Mouse (Mus musculus) ES-CJ7 (cell line): Measurements from ENCODE around the gene Vsx2.

Source experiments
- DNase-seq: peaks from one replicate; pipeline ENCODE4 v3.0.0; 2011; ENCODE audit warnings: low read depth, low spot score

The Vsx2 gene

DNA sequence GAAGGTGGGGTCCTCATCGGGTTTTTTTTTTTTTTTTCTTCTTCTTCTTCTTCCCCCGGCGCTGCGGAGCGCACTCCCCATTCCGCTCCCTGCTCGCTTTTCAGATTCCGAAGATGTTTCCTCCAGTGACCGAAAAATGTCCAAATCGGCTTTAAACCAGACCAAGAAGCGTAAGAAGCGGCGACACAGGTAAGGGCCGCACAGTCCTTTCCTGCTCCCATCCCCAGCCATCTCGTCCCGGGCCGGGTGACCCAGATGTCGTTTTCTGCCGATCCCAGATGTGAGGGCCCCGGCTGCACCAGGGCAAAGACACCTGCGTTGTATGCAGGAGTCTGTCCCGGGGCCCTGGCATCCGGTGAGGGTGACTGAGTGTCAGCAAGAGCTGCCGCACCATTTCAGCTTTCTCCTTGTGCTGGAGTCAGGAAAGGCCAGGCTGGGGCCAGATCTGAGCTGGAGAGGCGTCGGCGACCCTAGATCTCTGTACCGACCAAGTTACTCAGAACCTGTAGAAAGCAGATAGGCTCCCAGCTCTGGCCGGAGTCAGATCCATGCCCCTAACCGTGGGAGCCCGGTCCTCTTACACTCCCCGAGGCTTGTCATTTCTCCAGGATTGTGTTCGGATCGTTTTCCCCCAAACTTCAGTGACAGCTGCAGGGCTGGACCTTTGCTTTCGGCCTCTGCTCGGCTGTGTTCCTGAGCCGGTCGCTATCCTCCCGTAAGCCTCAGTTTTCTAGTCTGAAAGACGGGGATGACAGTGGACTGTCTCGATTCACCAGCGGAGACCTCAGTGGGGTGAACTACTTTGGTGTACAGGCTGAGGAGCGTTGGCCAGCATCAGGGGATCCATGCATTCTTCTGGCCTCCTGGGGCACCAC is 2.1 kb downstream of the Vsx2 start:
- DNase-seq: no peak

DNA sequence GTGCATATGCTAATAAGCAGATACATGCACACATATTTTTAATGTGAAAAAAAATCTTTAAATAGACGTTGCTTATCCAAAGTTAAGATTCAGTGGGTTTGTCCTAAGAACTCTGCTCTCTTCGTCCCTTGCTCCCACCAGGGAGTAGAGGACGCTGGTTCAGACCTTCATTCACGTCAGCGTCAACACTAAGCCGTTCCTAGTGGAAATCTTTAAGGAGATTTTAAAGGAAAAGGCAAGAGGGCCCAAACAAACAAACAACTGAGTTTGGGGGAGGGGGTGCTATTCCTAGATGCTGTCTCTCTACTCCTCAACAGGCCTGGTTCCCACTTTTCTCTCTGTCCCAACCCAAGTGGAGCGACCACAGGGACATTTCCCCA is 2.8 kb downstream of the Vsx2 start:
- DNase-seq: no peak

DNA sequence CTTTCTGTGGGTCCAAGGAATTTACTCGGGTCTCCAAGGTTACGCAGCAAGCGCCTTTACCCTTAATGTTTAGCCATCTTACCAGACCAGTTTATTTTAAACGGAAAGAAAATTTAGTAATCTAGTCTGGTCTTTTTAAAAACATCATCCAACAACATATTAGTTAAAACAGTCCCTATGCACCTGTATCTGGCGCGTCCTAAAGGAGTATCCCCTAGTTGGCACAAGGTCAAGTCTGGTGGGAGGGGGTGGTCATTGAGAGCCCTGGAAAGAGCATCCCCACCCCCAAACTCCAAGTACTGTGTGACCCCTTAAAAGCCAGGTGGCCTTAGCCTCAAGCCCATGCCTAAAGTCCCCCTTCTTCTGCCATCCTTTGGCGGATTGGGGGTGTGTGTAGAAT is 3.5 kb downstream of the Vsx2 start:
- no peak for DNase-seq

DNA sequence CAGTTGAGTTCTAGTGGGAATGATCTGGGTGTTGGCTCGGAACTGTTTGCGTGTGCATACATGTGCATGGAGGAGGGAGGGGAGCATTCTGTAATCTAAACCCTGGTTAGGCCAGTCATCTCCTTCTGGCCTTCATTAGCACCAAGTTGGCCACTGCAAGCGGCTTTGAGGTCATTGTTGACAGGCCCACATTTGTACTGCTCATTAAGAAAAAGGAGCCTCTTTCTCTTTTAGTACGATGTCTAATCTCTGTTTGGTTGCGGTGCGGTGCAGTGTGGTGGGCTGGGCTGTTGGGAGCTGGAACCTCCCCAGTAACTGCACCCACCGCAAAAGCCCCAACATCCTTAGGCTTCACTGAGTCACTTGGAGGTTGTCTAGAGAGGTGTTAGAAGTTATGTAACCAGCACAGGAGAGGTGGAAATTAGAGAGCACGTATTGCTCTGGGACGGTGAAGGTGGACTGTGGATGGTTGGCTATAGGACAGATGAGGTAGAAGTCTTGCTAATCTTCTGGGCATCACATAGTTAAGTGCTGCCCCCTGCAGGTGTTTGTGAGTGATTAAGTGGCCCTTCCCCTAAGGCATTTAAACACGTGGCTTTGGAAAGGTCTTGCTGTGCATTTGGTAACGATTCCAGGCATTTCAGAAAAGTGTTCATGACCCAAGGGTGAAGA is 8.3 kb downstream of the Vsx2 start:
- no peak for DNase-seq

DNA sequence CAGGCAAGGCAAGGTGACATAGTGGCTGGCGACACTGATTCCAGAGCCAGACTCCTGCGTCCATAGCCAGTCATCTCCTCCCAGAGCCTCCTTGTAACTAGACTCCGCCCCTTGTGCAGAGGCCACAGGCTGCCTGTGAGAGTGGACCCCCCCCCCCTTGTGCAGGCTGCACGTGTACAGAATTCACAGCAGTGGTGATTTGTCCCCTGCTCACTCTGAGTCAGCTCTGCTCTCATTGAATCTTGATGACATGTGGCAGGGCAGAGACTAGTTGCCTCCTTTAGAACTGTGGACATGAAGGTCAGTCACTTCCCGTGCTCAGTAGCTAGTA is 8.8 kb downstream of the Vsx2 start:
- DNase-seq: no peak

DNA sequence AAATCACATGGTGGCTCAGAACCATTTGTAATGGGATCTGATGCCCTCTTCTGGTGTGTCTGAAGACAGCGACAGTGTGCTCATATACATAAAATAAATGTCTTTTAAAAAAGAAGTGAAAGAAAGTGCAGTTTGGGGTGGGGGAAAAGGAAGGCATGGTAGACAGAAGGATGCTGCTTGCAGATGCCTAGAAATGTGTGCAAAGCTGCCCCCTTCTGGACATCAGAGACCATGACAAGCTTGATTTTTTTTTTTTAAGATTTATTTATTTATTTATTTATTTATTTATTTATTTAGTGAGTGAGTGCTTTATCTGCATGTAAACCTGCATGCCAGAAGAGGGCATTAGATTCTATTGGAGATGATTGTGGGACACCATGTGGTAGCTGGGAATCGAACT is 11.7 kb downstream of the Vsx2 start:
- no peak for DNase-seq

DNA sequence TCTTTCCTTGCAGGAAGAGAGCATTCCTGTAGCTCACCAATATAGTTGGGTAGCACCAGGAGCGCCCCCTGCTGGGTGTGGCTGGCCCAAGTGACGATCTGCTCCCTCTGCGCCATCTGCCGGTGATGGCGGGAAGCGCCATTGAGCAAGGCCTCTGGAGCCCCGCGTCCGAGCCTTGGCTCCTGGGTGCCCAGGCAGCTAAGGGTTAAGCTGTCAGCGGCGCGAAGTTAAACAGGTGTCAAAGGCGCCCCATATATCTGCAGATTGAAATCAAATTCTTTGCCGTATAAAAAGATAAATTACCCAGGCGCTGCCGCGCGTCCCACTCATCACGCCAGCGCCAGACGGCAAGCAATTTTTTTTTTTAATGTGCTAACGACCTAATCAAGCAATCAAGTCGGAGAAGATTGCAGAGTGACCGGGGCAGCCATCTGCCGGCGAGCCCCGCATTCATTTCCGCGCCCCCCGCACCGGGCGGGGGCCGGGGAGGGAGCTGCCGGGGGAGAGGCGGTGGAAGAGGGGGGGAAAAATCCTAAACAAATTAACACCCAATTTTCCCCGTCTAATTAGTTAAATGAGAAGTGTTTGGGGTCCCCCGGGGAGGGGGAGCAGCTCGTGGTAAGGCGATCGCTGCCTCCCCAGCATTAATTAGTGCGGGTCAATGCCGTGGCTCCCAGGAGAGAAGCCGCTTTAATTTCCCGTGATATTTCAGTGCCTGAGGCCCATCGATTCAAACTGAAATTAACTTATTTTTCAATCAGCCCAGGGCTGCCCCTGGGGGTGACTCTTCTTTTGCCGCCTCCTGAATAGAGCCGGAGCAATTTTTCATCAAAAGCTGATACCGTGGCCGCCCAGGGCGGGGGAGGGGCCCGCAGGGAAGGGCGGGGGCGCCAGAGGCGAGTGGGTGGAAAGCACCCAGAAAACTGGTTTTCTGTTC is 20.5 kb downstream of the Vsx2 start:
- peak; percentile 88 for DNase-seq

DNA sequence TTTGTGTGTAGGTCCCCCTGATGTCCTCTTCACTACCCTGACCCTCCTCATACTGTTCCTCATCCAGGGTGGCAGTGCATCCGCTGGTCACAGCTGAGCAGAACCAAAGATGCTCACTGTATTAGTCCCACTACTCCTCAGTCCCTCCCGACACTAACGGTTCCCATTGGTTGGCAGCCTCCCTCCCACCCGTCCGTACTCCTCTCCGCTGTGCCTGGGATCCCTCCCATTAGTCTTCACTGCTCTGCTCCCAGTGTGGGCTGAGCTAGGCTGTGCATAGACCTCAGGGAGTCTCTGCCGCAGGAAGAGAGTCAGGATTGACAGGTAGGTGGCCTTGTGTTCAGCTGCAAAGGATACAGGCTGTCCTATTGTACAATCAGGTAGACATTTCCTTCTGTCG is 28.8 kb downstream of the Vsx2 start:
- no peak for DNase-seq

DNA sequence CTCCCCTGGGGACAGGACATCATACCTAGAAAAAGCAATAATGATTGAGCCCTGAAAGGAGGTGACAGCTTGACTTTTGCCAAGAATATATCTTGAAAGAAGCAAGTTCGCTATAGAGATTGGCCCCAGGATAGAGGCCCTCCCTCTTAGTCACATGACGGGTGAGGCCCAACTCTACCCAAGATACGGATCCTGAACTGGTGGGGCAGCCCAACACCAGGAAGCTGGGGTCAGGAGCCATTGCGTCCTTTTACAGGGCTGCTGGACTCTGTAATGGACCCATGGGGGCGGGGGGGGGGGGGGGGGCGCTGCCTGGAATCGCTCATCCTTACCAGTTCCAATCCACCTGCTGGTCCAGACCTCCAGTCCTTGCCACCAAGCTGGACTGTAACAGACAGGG is 34.4 kb downstream of the Vsx2 start:
- no peak for DNase-seq

DNA sequence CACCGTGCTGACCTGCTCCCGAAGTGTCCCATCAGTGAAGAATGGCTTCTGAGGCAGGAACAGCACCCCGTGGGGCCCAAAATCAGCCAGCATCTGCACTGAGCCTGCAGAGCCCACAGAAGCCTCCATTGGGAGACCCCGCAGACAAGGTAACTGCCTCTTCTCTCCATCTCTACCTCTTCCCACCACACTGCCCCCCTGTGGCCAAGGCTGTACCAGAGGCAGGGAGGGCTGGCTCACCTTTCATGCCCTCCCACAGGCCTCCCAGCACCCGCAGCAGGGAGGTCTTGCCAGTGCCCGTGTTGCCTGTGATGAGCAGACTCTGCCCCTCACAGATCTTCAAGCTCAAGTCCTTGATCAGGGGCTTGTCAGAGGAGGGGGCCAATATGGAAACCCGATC is 36.3 kb downstream of the Vsx2 start:
- DNase-seq: no peak

DNA sequence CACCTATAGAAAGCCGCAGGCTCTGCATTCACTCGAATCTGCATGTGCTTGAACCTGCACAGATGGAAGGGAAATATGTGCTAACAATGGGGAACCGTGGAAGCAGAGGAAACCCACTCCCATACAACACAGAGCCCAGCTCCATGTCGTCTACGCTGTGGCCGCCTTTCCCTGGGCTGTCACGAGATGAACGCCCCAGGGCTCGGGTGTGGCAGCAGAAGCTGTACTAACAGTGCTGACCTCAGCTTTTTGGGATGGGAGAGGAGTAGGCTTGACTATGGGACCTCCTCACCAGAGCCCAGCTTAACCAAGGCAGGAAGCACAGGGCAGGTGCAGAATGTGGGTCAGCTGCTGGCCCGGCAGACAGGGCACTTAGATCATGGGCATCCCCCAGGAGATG is 42.2 kb downstream of the Vsx2 start:
- DNase-seq: no peak

DNA sequence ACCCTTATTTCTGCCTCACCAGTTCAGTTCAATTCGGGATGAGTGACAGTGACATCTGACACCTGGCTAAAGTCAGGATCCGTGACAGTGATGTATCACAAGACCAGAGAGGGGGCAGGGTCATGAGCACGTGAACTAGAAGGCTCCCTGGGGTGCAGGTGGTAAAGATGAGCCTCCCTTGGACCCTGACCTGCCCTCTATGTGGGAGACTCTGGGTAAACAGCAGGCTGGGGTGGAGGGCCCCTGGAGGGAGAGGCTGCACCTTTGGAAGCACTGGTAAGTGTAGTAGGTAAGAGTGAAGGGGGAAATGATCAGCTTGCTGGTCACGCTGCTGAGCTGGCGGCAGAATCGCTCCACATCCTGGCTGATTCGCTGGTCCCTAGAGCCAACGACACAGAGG is 43.0 kb downstream of the Vsx2 start:
- DNase-seq: no peak

DNA sequence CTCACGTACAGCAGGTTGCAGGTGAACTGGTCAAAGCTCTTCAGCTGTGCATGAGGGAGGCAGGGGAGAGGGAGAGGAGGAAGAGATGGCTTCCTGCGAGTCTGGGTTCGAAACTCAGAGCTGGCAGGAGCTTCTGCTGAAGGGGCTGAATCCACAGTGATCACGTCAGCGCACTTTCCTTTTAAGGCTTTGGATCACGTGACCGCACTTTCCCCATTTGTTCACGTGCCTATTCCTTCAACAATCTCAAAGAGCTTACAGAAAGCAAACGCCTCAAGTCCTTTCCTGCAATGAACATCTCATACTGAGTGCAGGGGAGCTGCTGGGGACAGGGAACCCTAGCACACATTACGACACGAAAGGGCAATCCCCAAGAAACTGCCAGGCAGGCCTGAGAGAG is 44.4 kb downstream of the Vsx2 start:
- DNase-seq: peak; percentile 41

DNA sequence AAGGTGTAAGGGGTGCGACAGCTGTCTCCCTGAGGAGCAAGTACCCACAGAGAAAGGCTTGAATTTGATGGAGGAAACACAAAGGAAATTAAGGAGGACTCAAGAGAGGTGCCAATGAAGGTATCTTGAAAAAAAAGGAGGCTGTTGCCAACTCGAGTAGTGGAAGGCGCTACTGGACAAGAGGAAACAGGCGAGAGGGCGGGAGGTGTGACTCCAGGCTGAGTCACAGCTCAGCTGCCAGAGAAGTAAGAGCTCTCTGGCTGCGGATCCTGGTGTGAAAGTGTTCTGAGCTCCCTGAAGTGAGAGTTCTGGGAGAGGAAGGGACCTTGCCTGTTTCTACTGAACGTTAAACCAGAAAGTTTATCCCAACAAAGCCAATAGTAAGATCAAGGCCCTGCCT is 45.0 kb downstream of the Vsx2 start:
- DNase-seq: no peak

DNA sequence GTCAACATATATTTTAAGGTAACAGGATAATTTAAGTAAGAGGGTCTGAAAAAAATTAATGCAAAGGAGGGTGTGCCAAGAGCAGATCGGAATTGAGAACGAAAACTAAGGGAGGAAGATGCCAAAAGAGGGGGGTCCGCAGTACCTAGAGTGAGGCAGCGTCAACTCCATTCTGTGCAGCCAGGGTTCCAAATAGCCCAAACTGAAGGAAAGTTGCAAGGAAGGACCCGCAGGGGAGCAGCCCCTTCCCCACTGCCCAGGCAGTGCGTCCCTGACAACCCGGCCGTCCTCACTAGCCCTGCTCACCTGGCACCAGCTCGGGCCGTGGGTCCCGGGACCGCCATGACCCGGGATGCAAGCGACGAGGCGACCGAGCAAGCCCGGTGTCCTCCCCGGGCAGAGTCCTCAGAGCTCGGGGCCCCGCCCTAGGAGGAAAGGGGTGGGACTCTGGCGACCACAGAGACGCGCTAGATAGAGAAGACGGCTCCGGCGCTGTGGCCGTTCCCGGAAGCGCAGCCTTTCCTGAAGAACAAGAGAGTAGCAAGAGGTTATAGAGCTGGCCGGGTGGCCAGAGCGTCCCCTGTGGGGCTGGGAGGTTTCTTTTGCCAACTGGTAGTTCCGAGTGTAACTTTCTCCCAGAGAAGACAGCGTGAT is 47.5 kb downstream of the Vsx2 start, which contains the start of gene Abcd4:
Abcd4 (minus strand) TSS at position 437 of the 654 bp plus-strand sequence.
- peak; percentile 93 for DNase-seq

DNA sequence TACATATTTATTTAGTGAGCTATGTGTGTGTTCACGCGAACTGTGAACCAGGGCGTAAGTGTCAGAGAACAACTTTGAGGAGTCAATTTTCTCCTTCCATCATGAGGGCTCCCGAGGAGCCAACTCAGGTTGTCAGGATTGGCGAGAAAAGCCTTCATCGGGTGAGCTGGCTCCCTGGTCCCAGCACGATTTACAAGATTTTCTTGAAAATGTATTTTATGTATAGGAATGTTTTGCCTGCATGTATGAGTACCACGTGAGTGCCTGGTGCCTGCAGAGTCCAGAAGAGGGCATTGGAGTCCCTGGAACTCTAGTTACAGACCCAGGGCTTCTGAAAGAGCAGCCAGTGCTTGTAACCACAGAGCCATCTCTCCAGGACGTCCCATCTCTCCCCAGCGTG is 48.1 kb downstream of the Vsx2 start:
- peak; percentile 24 for DNase-seq

DNA sequence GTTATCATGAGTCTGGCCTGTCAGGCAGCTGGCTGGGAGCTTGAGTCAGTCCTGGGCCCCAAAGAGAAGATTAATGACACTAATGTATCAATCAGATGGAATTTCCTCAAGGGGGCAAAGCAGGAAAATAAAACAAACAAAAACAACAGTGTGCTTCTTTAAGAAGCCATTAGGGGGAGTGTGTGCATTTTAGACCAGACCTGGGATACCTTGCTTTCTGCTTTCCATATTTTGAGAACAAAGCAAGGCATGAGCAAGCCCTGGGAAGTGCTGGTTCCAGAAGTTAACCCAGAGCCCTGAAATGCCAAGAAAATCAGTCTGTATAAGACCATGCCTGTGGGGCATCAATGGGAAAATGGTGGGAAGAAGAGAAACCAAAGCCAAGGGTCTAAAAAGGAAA is 51.4 kb downstream of the Vsx2 start:
- peak; percentile 45 for DNase-seq

DNA sequence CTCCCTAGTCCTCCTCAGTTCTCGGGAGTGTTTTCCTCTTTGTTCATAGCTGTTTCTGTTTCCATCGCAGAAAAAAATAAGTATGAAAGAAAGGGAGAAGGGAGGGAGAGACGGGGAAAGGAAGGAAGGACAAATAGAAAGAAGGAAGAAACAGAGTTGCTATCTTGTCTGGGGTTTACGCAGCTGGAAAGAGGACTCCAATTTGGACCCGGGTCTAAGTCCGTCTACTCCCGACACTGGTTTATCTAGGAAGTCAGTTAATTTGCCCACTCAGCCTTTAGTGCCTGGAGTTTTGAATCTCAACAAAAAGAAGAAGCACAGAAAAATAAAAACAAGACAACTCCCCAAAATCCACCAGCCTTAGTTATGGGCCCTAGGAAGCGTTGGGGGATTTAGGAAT is 55.0 kb downstream of the Vsx2 start:
- DNase-seq: no peak

DNA sequence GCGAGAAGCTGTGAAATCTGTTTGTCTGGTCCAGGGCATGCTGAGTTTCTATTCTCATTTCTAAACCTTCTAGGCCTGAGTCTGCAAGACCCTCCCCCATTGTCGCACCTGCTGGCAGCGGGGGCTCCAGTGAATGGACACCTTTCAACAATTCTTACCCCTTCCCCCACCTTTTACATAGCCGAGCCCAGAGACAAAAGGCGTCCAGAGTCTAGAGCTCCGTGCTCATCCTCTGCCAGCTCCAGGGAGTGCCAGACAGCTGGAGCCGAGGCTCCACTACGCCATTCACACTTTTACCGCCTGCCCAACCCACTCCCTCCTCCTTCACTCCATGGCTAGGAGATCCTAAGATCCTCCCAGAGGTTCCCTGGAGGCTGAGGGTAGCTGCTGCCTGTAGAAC is 55.6 kb downstream of the Vsx2 start:
- peak; percentile 93 for DNase-seq

DNA sequence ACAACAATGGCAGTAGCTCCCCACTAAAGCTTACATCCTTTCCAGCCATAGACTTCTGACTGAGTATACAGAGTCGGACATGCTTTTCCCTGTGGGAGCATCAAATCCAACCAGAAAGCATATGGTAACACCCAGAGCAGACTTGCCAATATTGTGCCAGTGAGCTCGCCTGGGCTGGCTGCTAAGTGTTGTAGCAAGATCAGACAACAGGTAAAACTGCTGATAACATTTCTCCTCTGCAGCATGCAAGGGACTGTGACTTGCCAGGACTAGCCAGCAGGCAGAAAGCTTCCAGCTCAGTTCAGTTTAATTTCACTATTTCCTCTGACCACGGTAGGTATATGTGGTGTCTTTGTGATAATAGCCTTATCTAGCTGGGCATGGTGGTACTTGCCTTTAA is 62.3 kb downstream of the Vsx2 start:
- DNase-seq: no peak

DNA sequence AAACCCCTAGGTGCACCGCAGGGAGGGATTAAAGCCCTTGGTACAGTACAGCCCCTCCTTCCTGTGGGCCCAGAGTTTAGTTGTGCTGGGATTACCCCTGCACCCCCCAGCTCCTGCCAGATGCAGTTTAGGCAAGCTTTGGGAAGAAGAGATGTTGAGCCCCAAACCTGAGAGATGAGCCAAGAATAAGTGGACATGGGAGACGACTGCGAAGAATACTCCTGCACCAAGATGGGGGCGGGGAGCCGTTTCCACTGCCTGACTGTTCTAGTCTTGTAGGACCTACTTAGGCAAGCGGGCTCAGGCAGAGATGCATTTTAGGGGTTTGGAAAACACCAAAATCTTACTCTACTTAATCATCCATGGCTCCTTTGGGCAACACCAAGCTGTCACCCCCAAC is 70.7 kb downstream of the Vsx2 start:
- peak; percentile 63 for DNase-seq

DNA sequence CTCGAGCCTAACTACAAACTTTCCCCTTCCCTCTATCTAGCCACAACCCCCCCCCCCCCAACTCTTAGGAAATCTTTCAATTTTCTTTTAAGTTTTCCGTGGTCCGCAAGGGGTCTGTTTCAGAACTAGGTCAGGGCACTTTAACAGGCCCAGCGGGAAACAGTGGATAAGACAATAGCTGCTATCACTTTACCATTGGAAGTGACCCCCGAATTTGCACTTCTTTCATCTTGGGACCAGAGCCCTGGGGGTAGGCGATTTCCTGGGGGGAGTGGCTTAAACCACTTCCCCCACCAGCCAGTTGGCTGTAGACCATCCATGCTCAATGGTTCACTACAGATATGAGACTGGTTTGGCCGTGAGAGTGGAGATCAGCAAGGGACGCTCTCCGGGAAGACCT is 71.1 kb downstream of the Vsx2 start, which contains the start of gene Vrtn:
Vrtn (plus strand) TSS at position 366 of the 400 bp plus-strand sequence.
- peak; percentile 65 for DNase-seq
